ENCODE assay signal across 27 mouse cellular contexts in genomic region chr10:78450761-78451160, GRCm38 (mm10). TPM values are rescaled to one million over a fixed set of nuclear protein-coding genes. Genes with fewer than 3 reads are reported as not detected.
DNase-seq lines count a peak whose midpoint lies in the region; ATAC-seq and TF ChIP-seq lines count a peak whose summit lies in the region.
"Had no signal": no experiment of that assay in that cellular context is flagged by ENCODE, and none has a peak within 500 bp of the region (broad histone marks: within the 10 kb centered on the region; RNA-seq: fewer than 3 reads in every experiment).

No protein-coding gene starts in this region.

- ATAC-seq in midbrain, postnatal 0 days (ENCODE audit: low FRiP score) = no peak
- ATAC-seq in midbrain, embryonic 14.5 days (ENCODE audit: low FRiP score, low TSS enrichment) = no peak
- ATAC-seq: forebrain, embryonic 13.5 days; hindbrain, embryonic 16.5 days; intestine, embryonic 15.5 days had no signal

- no peak for TF ChIP-seq POLR2A in heart, adult 2 months (IDR thresholded peaks at IDR 0.05; ENCODE audit: insufficient read depth, low read depth, low read length)

- intact Hi-C loops in heart, adult 2 months (cut with DNase I) = no loop called here
- intact Hi-C loops in heart, postnatal 10 days (cut with DNase I) = no loop called here
- intact Hi-C loops in left cerebral cortex, adult 2 months (cut with DNase I) = no loop called here

- no peak overlapping the region for H3K27ac ChIP-seq in heart, adult 2 months
- H3K27ac ChIP-seq in left cerebral cortex, adult 2 months = no peak overlapping the region
- no peak overlapping the region for H3K27ac ChIP-seq in midbrain, postnatal 0 days (ENCODE audit: low read depth, low read length)
- no peak overlapping the region for H3K27ac ChIP-seq in midbrain, embryonic 14.5 days (replicated peaks; ENCODE audit: low read depth, low read length)
- H3K27ac ChIP-seq: embryonic facial prominence, embryonic 10.5 days; embryonic facial prominence, embryonic 15.5 days; forebrain, embryonic 13.5 days; heart, embryonic 13.5 days; intestine, embryonic 15.5 days; midbrain, embryonic 12.5 days had no signal

- TF ChIP-seq CTCF in heart, adult 2 months (IDR thresholded peaks at IDR 0.05) = 0 out of 2 replicates have a peak, but pooled peaks have one; percentile 10
- TF ChIP-seq CTCF in left cerebral cortex, adult 2 months (IDR thresholded peaks at IDR 0.05) = peak; percentile 41
- TF ChIP-seq CTCF in midbrain, postnatal 0 days (IDR thresholded peaks at IDR 0.05) = peak; percentile 54

- no peak for TF ChIP-seq EP300 in heart, adult 2 months (IDR thresholded peaks at IDR 0.05; ENCODE audit: insufficient read depth, low read depth, low read length)

- H3K9me3 ChIP-seq in midbrain, postnatal 0 days (ENCODE audit: low read length) = no peaks in the 10 kb centered on the region
- H3K9me3 ChIP-seq in midbrain, embryonic 14.5 days (ENCODE audit: control insufficient read depth, low read length) = no peaks in the 10 kb centered on the region
- H3K9me3 ChIP-seq: embryonic facial prominence, embryonic 10.5 days; embryonic facial prominence, embryonic 15.5 days; forebrain, embryonic 13.5 days; heart, embryonic 13.5 days; hindbrain, embryonic 10.5 days; intestine, embryonic 15.5 days; megakaryocyte, embryonic 14.5 days; midbrain, embryonic 12.5 days had no signal

- H3K79me2 ChIP-seq in heart, adult 2 months (replicated peaks; ENCODE audit: control insufficient read depth, insufficient read depth, low read length) = no peaks in the 10 kb centered on the region

- H3K4me2 ChIP-seq in midbrain, postnatal 0 days (ENCODE audit: low read depth, low read length, poor library complexity, severe bottlenecking) = no peak overlapping the region
- H3K4me2 ChIP-seq in midbrain, embryonic 14.5 days (ENCODE audit: low read length) = no peak overlapping the region
- H3K4me2 ChIP-seq: embryonic facial prominence, embryonic 15.5 days; forebrain, embryonic 13.5 days; heart, embryonic 13.5 days; intestine, embryonic 15.5 days; midbrain, embryonic 12.5 days had no signal

- H3K9ac ChIP-seq in heart, adult 2 months (ENCODE audit: low read depth, low read length) = no peak overlapping the region
- H3K9ac ChIP-seq in midbrain, postnatal 0 days (replicated peaks; ENCODE audit: low read length, poor library complexity, severe bottlenecking) = no peak overlapping the region
- H3K9ac ChIP-seq in midbrain, embryonic 14.5 days (replicated peaks; ENCODE audit: low read length) = no peak overlapping the region
- H3K9ac ChIP-seq: embryonic facial prominence, embryonic 15.5 days; forebrain, embryonic 13.5 days; heart, embryonic 13.5 days; intestine, embryonic 15.5 days; midbrain, embryonic 12.5 days had no signal

- H3K4me3 ChIP-seq in heart, adult 2 months = no peak overlapping the region
- H3K4me3 ChIP-seq in left cerebral cortex, adult 2 months = no peak overlapping the region
- no peak overlapping the region for H3K4me3 ChIP-seq in midbrain, postnatal 0 days (ENCODE audit: low read depth, low read length)
- H3K4me3 ChIP-seq in midbrain, embryonic 14.5 days (replicated peaks; ENCODE audit: low read depth, low read length) = no peak overlapping the region
- H3K4me3 ChIP-seq: embryonic facial prominence, embryonic 10.5 days; embryonic facial prominence, embryonic 15.5 days; forebrain, embryonic 13.5 days; heart, embryonic 13.5 days; hindbrain, embryonic 10.5 days; intestine, embryonic 15.5 days; megakaryocyte, embryonic 14.5 days; midbrain, embryonic 12.5 days had no signal

- no peak for DNase-seq in heart, adult 2 months
- no peak for DNase-seq in heart, postnatal 10 days
- DNase-seq in left cerebral cortex, adult 2 months (ENCODE audit: extremely low spot score in 1 of 2, low spot score in 2 of 2) = no peak
- no peak for DNase-seq in left cerebral cortex, adult 18-20 months (ENCODE audit: low spot score in 2 of 2)
- DNase-seq in midbrain, postnatal 0 days (ENCODE audit: low spot score) = no peak
- DNase-seq in midbrain, embryonic 14.5 days = no peak
- no peak for DNase-seq in adrenal gland, postnatal 14 days
- DNase-seq: adrenal gland, adult 8-10 months; cerebellum, adult 8-10 months; cerebellum, postnatal 25 days; gastrocnemius, postnatal 36 days; heart, adult 18-20 months; heart, postnatal 14 days; kidney, postnatal 36 days; layer of hippocampus, postnatal 36 days; liver; lung, adult 18-20 months; thymus, postnatal 4 days had no signal

- no peaks in the 10 kb centered on the region for H3K4me1 ChIP-seq in heart, adult 2 months (ENCODE audit: control insufficient read depth, insufficient read depth, low read length)
- H3K4me1 ChIP-seq in midbrain, postnatal 0 days (ENCODE audit: insufficient read depth, low read length) = no peaks in the 10 kb centered on the region
- H3K4me1 ChIP-seq in midbrain, embryonic 14.5 days (ENCODE audit: control insufficient read depth, insufficient read depth, low read length) = no peaks in the 10 kb centered on the region
- H3K4me1 ChIP-seq: embryonic facial prominence, embryonic 15.5 days; forebrain, embryonic 13.5 days; intestine, embryonic 15.5 days had no signal

- no peaks in the 10 kb centered on the region for H3K27me3 ChIP-seq in heart, adult 2 months (ENCODE audit: control insufficient read depth, insufficient read depth, low read length)
- no peaks in the 10 kb centered on the region for H3K27me3 ChIP-seq in midbrain, postnatal 0 days (ENCODE audit: insufficient read depth, low read length)
- H3K27me3 ChIP-seq in midbrain, embryonic 14.5 days (ENCODE audit: control insufficient read depth, insufficient read depth, low read length) = no peaks in the 10 kb centered on the region
- H3K27me3 ChIP-seq: embryonic facial prominence, embryonic 15.5 days; forebrain, embryonic 13.5 days; heart, embryonic 13.5 days; intestine, embryonic 15.5 days; megakaryocyte, embryonic 14.5 days; midbrain, embryonic 12.5 days had no signal

- no peaks in the 10 kb centered on the region for H3K36me3 ChIP-seq in heart, adult 2 months (ENCODE audit: control insufficient read depth, insufficient read depth, low read length)
- peaks cover 42% of the 10 kb centered on the region for H3K36me3 ChIP-seq in midbrain, postnatal 0 days (ENCODE audit: insufficient read depth, low read length)
- peaks cover 38% of the 10 kb centered on the region for H3K36me3 ChIP-seq in midbrain, embryonic 14.5 days (ENCODE audit: control insufficient read depth, insufficient read depth, low read length)

- WGBS in heart, adult 2 months = 97% methylated on average over 5 of the region's 5 CpGs
- WGBS in midbrain, postnatal 0 days = 92% methylated on average over 5 of the region's 5 CpGs
- WGBS in midbrain, embryonic 14.5 days = 95% methylated on average over 5 of the region's 5 CpGs

RNA-seq across cellular contexts. Expression of gene Pdxk, which starts 14.0 kb away (rescaled TPM):
- total RNA-seq in heart, adult 2 months (2021) = 10 to 100 TPM; 12.1 to 12.4 TPM
- polyA plus RNA-seq in heart, adult 2 months (2012; rRNA removed) = 10.1 and 14.2 TPM in 2 replicates
- total RNA-seq in heart, postnatal 10 days (2021) = 10 to 100 TPM in 1 of 2 experiments, 1 to 10 TPM in 1; 9.4 to 10.0 TPM
- 100 to 1,000 TPM; 114 to 118 TPM for total RNA-seq in left cerebral cortex, adult 2 months (2021)
- 100 to 1,000 TPM; 124 to 128 TPM for total RNA-seq in left cerebral cortex, adult 18-20 months (2021)
- 73.9 and 74.7 TPM in 2 replicates for total RNA-seq in midbrain, postnatal 0 days (2014; rRNA removed)
- polyA plus RNA-seq in midbrain, postnatal 0 days (2015; fragmentation: Nextera tagmentation; extraction: Ambion mirVana) = 52.6 and 59.3 TPM in 2 replicates
- polyA plus RNA-seq in midbrain, embryonic 14.5 days (2014; fragmentation: Nextera tagmentation; extraction: Ambion mirVana) = 22.6 and 23.7 TPM in 2 replicates
- 21.5 and 26.2 TPM in 2 replicates for total RNA-seq in adrenal gland, postnatal 14 days (2021)

RNA-seq across cellular contexts. Expression of gene Cstb, which starts 25.3 kb away (rescaled TPM):
- 10 to 100 TPM; 23.0 to 25.1 TPM for total RNA-seq in heart, adult 2 months (2021)
- 21.4 and 25.2 TPM in 2 replicates for polyA plus RNA-seq in heart, adult 2 months (2012; rRNA removed)
- total RNA-seq in heart, postnatal 10 days (2021) = 10 to 100 TPM; 41.6 to 42.7 TPM
- 10 to 100 TPM; 41.0 to 41.7 TPM for total RNA-seq in left cerebral cortex, adult 2 months (2021)
- total RNA-seq in left cerebral cortex, adult 18-20 months (2021) = 10 to 100 TPM; 38.5 to 40.4 TPM
- total RNA-seq in midbrain, postnatal 0 days (2014; rRNA removed) = 89.2 and 104 TPM in 2 replicates
- polyA plus RNA-seq in midbrain, postnatal 0 days (2015; fragmentation: Nextera tagmentation; extraction: Ambion mirVana) = 126 and 131 TPM in 2 replicates
- polyA plus RNA-seq in midbrain, embryonic 14.5 days (2014; fragmentation: Nextera tagmentation; extraction: Ambion mirVana) = 100 and 102 TPM in 2 replicates
- 176 and 179 TPM in 2 replicates for total RNA-seq in adrenal gland, postnatal 14 days (2021)

RNA-seq across cellular contexts. Expression of gene Rrp1, which starts 37.9 kb away (rescaled TPM):
- 10 to 100 TPM; 88.8 to 94.4 TPM for total RNA-seq in heart, adult 2 months (2021)
- 51.3 and 91.5 TPM in 2 replicates for polyA plus RNA-seq in heart, adult 2 months (2012; rRNA removed)
- 100 to 1,000 TPM; 120 to 122 TPM for total RNA-seq in heart, postnatal 10 days (2021)
- 100 to 1,000 TPM; 339 to 348 TPM for total RNA-seq in left cerebral cortex, adult 2 months (2021)
- total RNA-seq in left cerebral cortex, adult 18-20 months (2021) = 100 to 1,000 TPM; 362 to 368 TPM
- 219 and 237 TPM in 2 replicates for total RNA-seq in midbrain, postnatal 0 days (2014; rRNA removed)
- 439 and 462 TPM in 2 replicates for polyA plus RNA-seq in midbrain, postnatal 0 days (2015; fragmentation: Nextera tagmentation; extraction: Ambion mirVana)
- polyA plus RNA-seq in midbrain, embryonic 14.5 days (2014; fragmentation: Nextera tagmentation; extraction: Ambion mirVana) = 305 and 353 TPM in 2 replicates
- total RNA-seq in adrenal gland, postnatal 14 days (2021) = 199 and 221 TPM in 2 replicates
